Mouse (Mus musculus) MEL (cell line): ENCODE results near the gene Adgrf5. TPM values are rescaled to one million over a fixed set of nuclear protein-coding genes. Genes with fewer than 3 reads are reported as not detected.

Experiments
- DNase-seq: peaks from one replicate; pipeline ENCODE4 v3.0.0; 2011; ENCODE audit warnings: low read depth, low spot score
- H3K27ac ChIP-seq: 2 replicates; pipeline ENCODE4 v1.5.1; 2012; ENCODE audit warnings: low read depth, mild to moderate bottlenecking, control low read depth, low read length, moderate library complexity; ENCODE audit not compliant: control insufficient read depth
- H3K27me3 ChIP-seq, 2 experiments: fragments of 150-350 bp in 1 of 2; sonication (generic) in 1 of 2; 2 replicates each; pipeline ENCODE4 v1.6.1; 2012; ENCODE audit warnings: low read length in 2 of 2, mild to moderate bottlenecking in 2 of 2, improper control_type of control experiment in 1 of 2, moderate library complexity in 1 of 2; ENCODE audit not compliant: insufficient read depth in 2 of 2, control insufficient read depth in 1 of 2
- H3K36me3 ChIP-seq, 2 experiments: 2 replicates each; pipeline ENCODE4 v1.6.1; 2012 to 2014; ENCODE audit warnings: low read length in 2 of 2, improper control_type of control experiment in 1 of 2, inconsistent platforms in 1 of 2, mild to moderate bottlenecking in 1 of 2; ENCODE audit not compliant: insufficient read depth in 2 of 2, control insufficient read depth in 1 of 2
- H3K4me1 ChIP-seq, 2 experiments: fragments of 150-350 bp in 1 of 2; sonication (generic) in 1 of 2; 2 replicates each; pipeline ENCODE4 v1.6.1; 2012; ENCODE audit warnings: low read length in 2 of 2, improper control_type of control experiment in 1 of 2, mild to moderate bottlenecking in 1 of 2; ENCODE audit not compliant: insufficient read depth in 2 of 2, control insufficient read depth in 1 of 2
- H3K4me3 ChIP-seq, 2 experiments: fragments of 150-350 bp in 1 of 2; sonication (generic) in 1 of 2; 2 replicates each; pipeline ENCODE4 v1.5.1; 2012; ENCODE audit warnings: low read depth in 2 of 2, low read length in 2 of 2, mild to moderate bottlenecking in 2 of 2, moderate library complexity in 2 of 2, control low read depth in 1 of 2, improper control_type of control experiment in 1 of 2; ENCODE audit not compliant: control insufficient read depth in 1 of 2, insufficient read depth in 1 of 2
- H3K79me2 ChIP-seq: 2 replicates; pipeline ENCODE4 v1.6.1; 2012; ENCODE audit warnings: mild to moderate bottlenecking, low read length, moderate library complexity; ENCODE audit not compliant: control insufficient read depth, poor library complexity, insufficient read depth
- H3K9ac ChIP-seq: 2 replicates; pipeline ENCODE4 v1.6.1; 2012; ENCODE audit warnings: low read depth, mild to moderate bottlenecking, control low read depth, low read length, moderate library complexity; ENCODE audit not compliant: control insufficient read depth, poor library complexity, severe bottlenecking
- H3K9me3 ChIP-seq: fragments of 150-350 bp; sonication (generic); replicated peaks from 2 replicates; pipeline ENCODE4 v1.6.1; 2012; ENCODE audit warnings: mild to moderate bottlenecking, low read length, improper control_type of control experiment, moderate library complexity; ENCODE audit not compliant: insufficient read depth
- CHD1 ChIP-seq: IDR thresholded peaks from 2 replicates; pipeline ENCODE4 v1.6.1; 2012; ENCODE audit warnings: low read depth, mild to moderate bottlenecking, inconsistent platforms, low read length, improper control_type of control experiment
- E2F4 ChIP-seq: IDR thresholded peaks from 2 replicates; pipeline ENCODE4 v1.6.1; 2011; ENCODE audit warnings: low read depth, low read length, improper control_type of control experiment, borderline replicate concordance
- ELF1 ChIP-seq: IDR thresholded peaks from 2 replicates; pipeline ENCODE4 v1.6.1; 2014; ENCODE audit warnings: low read depth, mild to moderate bottlenecking, inconsistent platforms, low read length, improper control_type of control experiment, moderate library complexity
- GABPA ChIP-seq: IDR thresholded peaks from 2 replicates; pipeline ENCODE4 v1.6.1; 2012; ENCODE audit warnings: low read depth, mild to moderate bottlenecking, inconsistent platforms, low read length, improper control_type of control experiment, moderate library complexity
- HCFC1 ChIP-seq: IDR thresholded peaks from 2 replicates; pipeline ENCODE4 v1.6.1; 2012; ENCODE audit warnings: low read depth, mild to moderate bottlenecking, inconsistent platforms, low read length, improper control_type of control experiment, moderate library complexity
- JUND ChIP-seq: IDR thresholded peaks from 2 replicates; pipeline ENCODE4 v1.6.1; 2011; ENCODE audit warnings: low read depth, mild to moderate bottlenecking, improper control_type of control experiment, low read length
- MAFK ChIP-seq: IDR thresholded peaks from 2 replicates; pipeline ENCODE4 v1.6.1; 2011; ENCODE audit warnings: low read depth, mild to moderate bottlenecking, low read length, improper control_type of control experiment, borderline replicate concordance
- MAX ChIP-seq: IDR thresholded peaks from 2 replicates; pipeline ENCODE4 v1.6.1; 2011; ENCODE audit warnings: low read length, improper control_type of control experiment
- MAZ ChIP-seq: IDR thresholded peaks from 2 replicates; pipeline ENCODE4 v1.6.1; 2012; ENCODE audit warnings: low read depth, mild to moderate bottlenecking, inconsistent platforms, low read length, improper control_type of control experiment
- MEF2A ChIP-seq: IDR thresholded peaks from 2 replicates; pipeline ENCODE4 v1.6.1; 2014; ENCODE audit warnings: low read depth, mild to moderate bottlenecking, inconsistent platforms, low read length, improper control_type of control experiment; ENCODE audit not compliant: poor library complexity, insufficient replicate concordance, severe bottlenecking; ENCODE audit errors: extremely low read depth
- MXI1 ChIP-seq: IDR thresholded peaks from 2 replicates; pipeline ENCODE4 v1.6.1; 2011; ENCODE audit warnings: mild to moderate bottlenecking, low read depth, low read length, improper control_type of control experiment
- MYC ChIP-seq: IDR thresholded peaks from 2 replicates; pipeline ENCODE4 v1.6.1; 2011; ENCODE audit warnings: low read depth, mild to moderate bottlenecking, low read length, improper control_type of control experiment, moderate library complexity
- NELFE ChIP-seq: IDR thresholded peaks from 2 replicates; pipeline ENCODE4 v1.6.1; 2011; ENCODE audit warnings: low read depth, low read length, improper control_type of control experiment
- POLR2A ChIP-seq, 2 experiments: IDR thresholded peaks; 2 replicates each; pipeline ENCODE4 v1.6.1; 2011 to 2012; ENCODE audit warnings: low read length in 2 of 2, mild to moderate bottlenecking in 2 of 2, control low read depth in 1 of 2, improper control_type of control experiment in 1 of 2, low read depth in 1 of 2, moderate library complexity in 1 of 2; ENCODE audit not compliant: control insufficient read depth in 1 of 2, insufficient read depth in 1 of 2, poor library complexity in 1 of 2
- SIN3A ChIP-seq: IDR thresholded peaks from 2 replicates; pipeline ENCODE4 v1.6.1; 2012; ENCODE audit warnings: low read length, improper control_type of control experiment, inconsistent platforms
- SMC3 ChIP-seq: IDR thresholded peaks from 2 replicates; pipeline ENCODE4 v1.6.1; 2011; ENCODE audit warnings: low read depth, low read length, improper control_type of control experiment
- TBP ChIP-seq: IDR thresholded peaks from 2 replicates; pipeline ENCODE4 v1.8.0; 2011; ENCODE audit warnings: low read depth, low read length, improper control_type of control experiment
- TCF12 ChIP-seq: IDR thresholded peaks from 2 replicates; pipeline ENCODE4 v1.6.1; 2014; ENCODE audit warnings: low read depth, mild to moderate bottlenecking, inconsistent platforms, low read length, improper control_type of control experiment, moderate library complexity
- UBTF ChIP-seq: IDR thresholded peaks from 2 replicates; pipeline ENCODE4 v1.6.1; 2012; ENCODE audit warnings: low read depth, mild to moderate bottlenecking, inconsistent platforms, low read length, improper control_type of control experiment, moderate library complexity, borderline replicate concordance; ENCODE audit not compliant: insufficient read depth
- USF1 ChIP-seq: IDR thresholded peaks from 2 replicates; pipeline ENCODE4 v1.6.1; 2014; ENCODE audit warnings: low read depth, mild to moderate bottlenecking, inconsistent platforms, low read length, improper control_type of control experiment, moderate library complexity
- ZC3H11A ChIP-seq: IDR thresholded peaks from 2 replicates; pipeline ENCODE4 v1.6.1; 2012; ENCODE audit warnings: low read depth, mild to moderate bottlenecking, inconsistent platforms, low read length, improper control_type of control experiment
- ZKSCAN1 ChIP-seq: IDR thresholded peaks from 2 replicates; pipeline ENCODE4 v1.6.1; 2012; ENCODE audit warnings: low read depth, mild to moderate bottlenecking, inconsistent platforms, low read length, improper control_type of control experiment, moderate library complexity
- ZMIZ1 ChIP-seq: IDR thresholded peaks from 2 replicates; pipeline ENCODE4 v1.6.1; 2012; ENCODE audit warnings: low read depth, mild to moderate bottlenecking, inconsistent platforms, low read length, improper control_type of control experiment, moderate library complexity
- ZNF384 ChIP-seq: IDR thresholded peaks from 2 replicates; pipeline ENCODE4 v1.6.1; 2012; ENCODE audit warnings: low read depth, mild to moderate bottlenecking, inconsistent platforms, low read length, improper control_type of control experiment
- polyA plus RNA-seq, 2 experiments: library from polyadenylated mRNA; stranded (reverse) in 1 of 2; unstranded in 1 of 2; fragments of >175 nt in 1 of 2; fragments of >200 nt in 1 of 2; gene quantifications; 2 replicates each; pipeline versions ENCODE4 v1.2.1 to v1.2.4; 2012; ENCODE audit warnings: low replicate concordance in 2 of 2, low read depth in 1 of 2; ENCODE audit not compliant: insufficient read length in 2 of 2, insufficient read depth in 1 of 2, missing spikeins in 1 of 2
- total RNA-seq: library from RNA; depleted of rRNA; stranded (reverse); fragments of 300-350 nt; gene quantifications from 2 replicates; pipeline ENCODE4 v1.2.3, GENCODE M21; 2012

Gene Adgrf5
- total and polyA plus RNA-seq, 3 experiments = not detected

DNA sequence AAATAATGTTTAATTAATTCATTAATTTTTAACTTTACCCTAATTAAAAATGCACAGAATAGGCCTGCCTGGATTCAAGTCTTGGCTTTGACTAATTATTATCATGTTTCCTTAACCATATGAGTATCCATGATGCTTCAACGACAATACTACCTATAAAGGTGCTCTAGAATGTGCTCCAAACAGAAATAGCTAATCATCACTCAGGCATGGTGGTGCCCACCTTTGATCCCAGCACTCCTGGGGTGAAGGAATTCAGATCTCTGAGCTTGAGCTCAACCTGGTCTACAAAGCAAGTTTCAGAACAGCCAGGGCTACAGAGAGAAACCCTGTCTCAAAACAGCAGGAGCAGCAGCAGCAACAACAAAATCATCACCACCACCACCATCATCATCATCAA is 140.3 kb downstream of the Adgrf5 start:
- TF ChIP-seq MAZ = no peak
- no peak for TF ChIP-seq ZKSCAN1
- TF ChIP-seq ZMIZ1 = no peak
- no peak for TF ChIP-seq MXI1
- TF ChIP-seq TBP = no peak
- no peak for TF ChIP-seq ZNF384
- TF ChIP-seq MAX = no peak
- no peak for TF ChIP-seq UBTF
- no peak for TF ChIP-seq E2F4
- TF ChIP-seq MYC = no peak
- no peak for TF ChIP-seq TCF12
- no peaks in the 10 kb centered on the region for H3K27me3 ChIP-seq
- no peak overlapping the region for H3K9ac ChIP-seq
- no peak for DNase-seq
- no peaks in the 10 kb centered on the region for H3K36me3 ChIP-seq
- no peaks in the 10 kb centered on the region for H3K4me1 ChIP-seq
- H3K9me3 ChIP-seq = no peaks in the 10 kb centered on the region
- H3K27ac ChIP-seq = no peak overlapping the region
- H3K4me3 ChIP-seq = no peak overlapping the region
- H3K79me2 ChIP-seq = no peaks in the 10 kb centered on the region

DNA sequence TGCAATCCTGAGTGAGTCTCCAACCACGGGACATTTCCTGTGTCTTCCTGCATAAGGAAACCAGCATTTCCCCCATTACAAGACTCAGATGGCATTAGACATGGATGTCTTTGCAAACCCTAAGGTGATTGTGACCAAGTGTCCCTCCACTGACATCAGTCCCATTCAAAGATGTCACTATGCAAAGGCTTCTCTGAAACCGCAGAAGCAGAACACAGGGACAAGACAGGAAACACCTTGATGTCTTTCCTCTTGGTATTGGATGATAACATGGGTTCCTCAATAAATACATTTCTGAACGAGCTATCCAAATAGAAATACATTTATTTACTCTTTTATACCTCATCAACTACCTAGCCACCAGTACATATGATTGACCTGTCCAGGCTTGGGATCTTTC is 141.0 kb downstream of the Adgrf5 start:
- Histone ChIP-seq H3K79me2 (no peaks in the 10 kb centered on the region), H3K27ac (no peak overlapping the region), H3K36me3 (no peaks in the 10 kb centered on the region), H3K9me3 (no peaks in the 10 kb centered on the region), H3K4me3 (no peak overlapping the region), H3K9ac (no peak overlapping the region), H3K4me1 (no peaks in the 10 kb centered on the region), H3K27me3 (no peaks in the 10 kb centered on the region)
- no peak for DNase-seq
- TF ChIP-seq NELFE = no peak
- no peak for TF ChIP-seq MAX
- TF ChIP-seq MAZ = no peak
- no peak for TF ChIP-seq POLR2A (IDR thresholded peaks at IDR 0.05; ENCODE audit: control insufficient read depth in 1 of 2, insufficient read depth in 1 of 2, low read depth in 1 of 2, low read length in 2 of 2, poor library complexity in 1 of 2)
- TF ChIP-seq MYC = no peak
- no peak for TF ChIP-seq SMC3
- TF ChIP-seq MAFK = no peak
- TF ChIP-seq JUND = no peak
- TF ChIP-seq MEF2A = no peak
- TF ChIP-seq ZMIZ1 = no peak
- TF ChIP-seq USF1 = no peak
- no peak for TF ChIP-seq UBTF
- no peak for TF ChIP-seq CHD1
- TF ChIP-seq ZNF384 = no peak
- TF ChIP-seq GABPA = no peak
- no peak for TF ChIP-seq TCF12
- TF ChIP-seq HCFC1 = no peak
- no peak for TF ChIP-seq SIN3A
- no peak for TF ChIP-seq ZC3H11A
- TF ChIP-seq ELF1 = no peak
